Mouse (Mus musculus) G1E (cell line): ENCODE measurements around the gene Rasa2.

Experiments used
- CTCF ChIP-seq: IDR thresholded peaks from 2 replicates; pipeline ENCODE4 v1.5.1; 2012; ENCODE audit warnings: low read depth, low read length, inconsistent platforms, mixed read lengths
- GATA1 ChIP-seq: IDR thresholded peaks from 2 replicates; pipeline ENCODE4 v1.6.1; 2012; ENCODE audit warnings: borderline replicate concordance, low read length, inconsistent platforms, mixed read lengths
- GATA2 ChIP-seq: IDR thresholded peaks from 2 replicates; pipeline ENCODE4 v1.6.1; 2012; ENCODE audit warnings: low read depth, low read length, inconsistent platforms, borderline replicate concordance
- POLR2AphosphoS5 ChIP-seq: IDR thresholded peaks from 2 replicates; pipeline ENCODE4 v1.6.1; 2012; ENCODE audit warnings: low read depth, low read length, inconsistent platforms; ENCODE audit not compliant: insufficient replicate concordance
- TAL1 ChIP-seq: conservative IDR thresholded peaks from 2 replicates; pipeline ENCODE4 v1.6.1; 2012; ENCODE audit warnings: low read depth, low read length, inconsistent platforms, mixed read lengths

DNA sequence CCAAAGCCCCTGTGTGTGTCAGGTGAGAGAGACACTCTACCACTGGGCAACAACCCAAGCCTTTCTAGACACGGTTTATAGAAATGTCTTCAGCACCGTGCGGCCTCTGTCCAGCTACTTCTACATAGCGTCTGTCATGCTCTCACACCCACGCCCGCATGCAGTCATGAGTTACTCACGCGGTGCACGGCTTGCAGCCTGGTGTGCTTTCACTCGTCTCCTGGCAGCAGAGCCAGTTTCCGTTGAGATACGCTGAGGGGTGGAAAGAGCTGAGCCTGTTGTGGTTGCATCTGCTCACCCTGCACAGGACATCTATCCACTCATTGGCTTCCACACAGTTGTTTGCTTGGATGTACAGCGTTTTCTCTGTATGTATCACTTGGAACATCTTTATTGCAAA is 86.0 kb downstream of the Rasa2 start:
- no peak for TF ChIP-seq CTCF
- no peak for TF ChIP-seq TAL1
- TF ChIP-seq GATA2 = no peak
- TF ChIP-seq GATA1 = no peak
- TF ChIP-seq POLR2AphosphoS5 = no peak
